Mouse (Mus musculus) inflammation-experienced regulatory T-cells, adult 6 months (primary cell): ENCODE results near the gene Dgke. TPM values are rescaled to one million over a fixed set of nuclear protein-coding genes. Genes with fewer than 3 reads are reported as not detected.
"Not testable (repeated sequence)": the region's sequence is repeated elsewhere in the genome, so short reads cannot be mapped to it uniquely, and the experiment has no call there.

Source experiments
- ATAC-seq: one replicate; pipeline ENCODE4 v1.8.0; 2017
- polyA plus RNA-seq, 3 experiments: library from polyadenylated mRNA; unstranded; fragments of 100-300 nt; shearing (Covaris generic); gene quantifications; one replicate each; pipeline ENCODE4 v1.2.1; 2017

The Dgke gene
- polyA plus RNA-seq, 3 experiments from 2014 or later = 3.8 to 7.0 (median 3.9) TPM

GRCm38 (mm10) chr11:89074783-89075413, 8.2 kb upstream of the Dgke start:
- ATAC-seq = no peak

GRCm38 (mm10) chr11:89073541-89073940, 6.9 kb upstream of the Dgke start, which contains the start of gene Gm525:
TSS of gene Gm525 (plus strand) at chr11:89073841.
- ATAC-seq = no peak

- no peak for ATAC-seq
These were observed 4.9 kb upstream of the Dgke start for GRCm38 (mm10) chr11:89071522-89071921.

GRCm38 (mm10) chr11:89069303-89069702, 2.7 kb upstream of the Dgke start:
- no peak for ATAC-seq

GRCm38 (mm10) chr11:89068649-89069048, 2.0 kb upstream of the Dgke start:
- no peak for ATAC-seq

GRCm38 (mm10) chr11:89067871-89068490, 1.3 kb upstream of the Dgke start:
- ATAC-seq = no peak

GRCm38 (mm10) chr11:89067301-89067822, 712 bp upstream of the Dgke start:
- ATAC-seq = no peak

GRCm38 (mm10) chr11:89066126-89066525, 524 bp downstream of the Dgke start:
- ATAC-seq = no peak

- no peak for ATAC-seq
These were observed 1.4 kb downstream of the Dgke start for GRCm38 (mm10) chr11:89065297-89065696.

- ATAC-seq = no peak
These were observed 2.3 kb downstream of the Dgke start for GRCm38 (mm10) chr11:89064312-89064711.

GRCm38 (mm10) chr11:89061362-89061761, 5.3 kb downstream of the Dgke start:
- ATAC-seq = peak; percentile 18

- peak; percentile 90 for ATAC-seq
These were observed 6.1 kb downstream of the Dgke start for GRCm38 (mm10) chr11:89060423-89061089.

- ATAC-seq = peak; percentile 57
These were observed 6.7 kb downstream of the Dgke start for GRCm38 (mm10) chr11:89059919-89060422.

- no peak for ATAC-seq
These were observed 8.0 kb downstream of the Dgke start for GRCm38 (mm10) chr11:89058515-89059270.

- ATAC-seq = no peak
These were observed 10.5 kb downstream of the Dgke start for GRCm38 (mm10) chr11:89055931-89056690.

- ATAC-seq = no peak
These were observed 14.9 kb downstream of the Dgke start for GRCm38 (mm10) chr11:89051767-89052166.

GRCm38 (mm10) chr11:89046021-89046420, 20.6 kb downstream of the Dgke start:
- ATAC-seq = no peak

GRCm38 (mm10) chr11:89045501-89045900, 21.1 kb downstream of the Dgke start:
- not testable (repeated sequence) for ATAC-seq

GRCm38 (mm10) chr11:89043046-89043445, 23.6 kb downstream of the Dgke start:
- ATAC-seq = no peak

GRCm38 (mm10) chr11:89041073-89041472, 25.6 kb downstream of the Dgke start:
- ATAC-seq = not testable (repeated sequence)

GRCm38 (mm10) chr11:89039325-89039724, 27.3 kb downstream of the Dgke start:
- ATAC-seq = no peak

- no peak for ATAC-seq
These were observed 28.2 kb downstream of the Dgke start for GRCm38 (mm10) chr11:89038496-89038895.
